Mouse (Mus musculus) embryonic facial prominence, embryonic 15.5 days (tissue): Measurements from ENCODE around the gene Metap1d. TPM values are rescaled to one million over a fixed set of nuclear protein-coding genes. Genes with fewer than 3 reads are reported as not detected.

Source experiments
- ATAC-seq: fragments of 200-750 bp; cut with Nextera tagmentation; 2 replicates; pipeline ENCODE4 v1.8.0; 2017; ENCODE audit warnings: low read depth, moderate TSS enrichment; ENCODE audit not compliant: insufficient number of reproducible peaks, low FRiP score, low TSS enrichment
- H3K27ac ChIP-seq: fragments of 300-500 bp; sonication (generic); replicated peaks from 2 replicates; pipeline ENCODE4 v1.5.1; 2015; ENCODE audit warnings: mild to moderate bottlenecking, inconsistent platforms
- H3K27me3 ChIP-seq: fragments of 300-500 bp; sonication (generic); 2 replicates; pipeline ENCODE4 v1.6.1; 2015; ENCODE audit warnings: inconsistent platforms
- H3K36me3 ChIP-seq: fragments of 300-500 bp; sonication (generic); 2 replicates; pipeline ENCODE4 v1.6.1; 2015; ENCODE audit warnings: mild to moderate bottlenecking, inconsistent platforms
- H3K4me1 ChIP-seq: fragments of 300-500 bp; sonication (generic); 2 replicates; pipeline ENCODE4 v1.6.1; 2015; ENCODE audit warnings: inconsistent platforms
- H3K4me2 ChIP-seq: fragments of 300-500 bp; sonication (generic); replicated peaks from 2 replicates; pipeline ENCODE4 v1.6.1; 2015; ENCODE audit warnings: mild to moderate bottlenecking, inconsistent platforms
- H3K4me3 ChIP-seq: fragments of 300-500 bp; sonication (generic); replicated peaks from 2 replicates; pipeline ENCODE4 v1.5.1; 2015; ENCODE audit warnings: mild to moderate bottlenecking, inconsistent platforms
- H3K9ac ChIP-seq: fragments of 300-500 bp; sonication (generic); 2 replicates; pipeline ENCODE4 v1.6.1; 2015; ENCODE audit warnings: inconsistent platforms
- H3K9me3 ChIP-seq: fragments of 300-500 bp; sonication (generic); replicated peaks from 2 replicates; pipeline ENCODE4 v1.6.1; 2016; ENCODE audit warnings: inconsistent platforms
- WGBS: fragments of 180-500 bp; shearing (Covaris S2); methylation state at CpG from one replicate; pipeline ENCODE4 v1.1.7; 2015; 5-methylcytosine and 5-hydroxymethylcytosine counted together
- polyA plus RNA-seq: library from polyadenylated mRNA; unstranded; fragments of >200 nt; fragmentation: Nextera tagmentation; extraction: Ambion mirVana; gene quantifications from 2 replicates; pipeline ENCODE4 v1.2.1, GENCODE M21; 2015

The Metap1d gene
- polyA plus RNA-seq, 1 experiment from 2014 or later: 44.8 TPM

DNA sequence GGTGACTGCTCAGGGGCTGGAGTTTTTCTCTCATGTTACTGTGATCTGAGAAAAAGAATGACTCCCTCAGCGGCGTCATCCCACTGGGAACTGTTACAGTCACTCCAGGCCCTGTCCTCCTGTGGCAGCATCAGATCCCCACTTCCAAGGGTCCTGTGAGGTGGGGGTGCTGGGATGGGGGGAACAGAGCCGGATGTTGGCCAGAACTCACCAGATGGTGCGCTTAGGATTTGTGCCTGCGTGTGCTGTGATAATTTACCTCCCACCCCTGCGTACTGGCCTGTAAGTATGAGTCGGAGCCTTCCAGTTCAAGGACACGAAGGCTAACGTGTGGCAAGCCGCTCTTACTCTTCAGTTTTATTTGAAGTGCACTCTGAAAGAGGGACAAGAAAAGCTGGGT, 22.2 kb downstream of the Metap1d start:
- ATAC-seq: no peak
- WGBS: 43% methylated on average over 10 of the region's 10 CpGs
- peak overlapping the region; percentile 58 for H3K27ac ChIP-seq
- H3K4me2 ChIP-seq: no peak overlapping the region
- H3K4me3 ChIP-seq: no peak overlapping the region
- no peaks in the 10 kb centered on the region for H3K9me3 ChIP-seq
- peaks cover 26% of the 10 kb centered on the region for H3K4me1 ChIP-seq
- no peak overlapping the region for H3K9ac ChIP-seq
- H3K36me3 ChIP-seq: no peaks in the 10 kb centered on the region
- H3K27me3 ChIP-seq: no peaks in the 10 kb centered on the region

DNA sequence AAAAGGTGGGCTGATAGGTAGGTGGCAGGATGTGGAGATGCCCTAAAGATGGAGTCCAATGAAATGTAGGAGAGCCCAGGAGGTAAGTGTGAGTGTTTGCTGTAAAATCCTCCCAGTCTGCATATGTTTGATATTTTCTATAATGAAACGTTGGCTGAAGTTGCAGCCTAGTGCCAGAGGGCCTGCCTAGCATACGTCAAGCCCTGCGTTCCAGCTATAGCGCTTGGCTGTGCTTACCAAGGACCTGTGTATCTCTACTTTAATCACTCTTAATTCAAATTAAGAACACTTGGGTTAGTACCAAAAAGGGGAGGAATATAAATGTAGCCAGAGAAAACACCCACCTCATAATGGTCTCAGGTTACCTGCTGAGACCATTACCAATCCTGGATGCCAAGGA, 22.7 kb downstream of the Metap1d start:
- Histone ChIP-seq H3K9me3 (no peaks in the 10 kb centered on the region), H3K9ac (no peak overlapping the region), H3K36me3 (no peaks in the 10 kb centered on the region), H3K4me1 (peaks cover 26% of the 10 kb centered on the region), H3K4me2 (no peak overlapping the region), H3K4me3 (no peak overlapping the region), H3K27ac (peak overlapping the region; percentile 58), H3K27me3 (no peaks in the 10 kb centered on the region)
- no peak; the same call in 1 of the 2 replicates for ATAC-seq
- WGBS: 39% methylated on average over 4 of the region's 4 CpGs

GRCm38 (mm10) chr2:71477787-71478186, 24.7 kb downstream of the Metap1d start:
- Histone ChIP-seq H3K27me3 (no peaks in the 10 kb centered on the region), H3K4me2 (no peak overlapping the region), H3K4me1 (peaks cover 36% of the 10 kb centered on the region), H3K9me3 (no peaks in the 10 kb centered on the region), H3K9ac (no peak overlapping the region), H3K27ac (no peak overlapping the region), H3K4me3 (no peak overlapping the region), H3K36me3 (no peaks in the 10 kb centered on the region)
- no peak for ATAC-seq

DNA sequence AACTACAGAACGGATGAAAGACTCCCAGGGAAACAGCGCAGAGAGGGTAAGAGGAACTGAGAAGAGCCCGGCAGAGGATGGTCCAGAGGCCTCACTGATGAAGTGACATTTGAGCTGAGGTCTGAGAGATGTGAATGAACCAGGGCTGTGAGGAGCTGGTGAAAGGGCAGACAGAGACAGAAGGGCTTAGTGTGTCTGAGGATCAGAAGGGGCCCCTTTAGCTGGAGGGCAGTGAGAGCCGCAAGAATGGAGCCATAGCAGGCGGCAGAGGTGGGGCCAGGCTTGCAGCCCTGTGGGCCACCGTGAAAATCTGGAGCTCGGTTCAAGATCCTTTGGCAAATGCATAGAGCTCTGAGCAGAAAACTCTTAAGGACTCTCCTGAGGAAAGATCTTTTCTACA, 26.8 kb downstream of the Metap1d start:
- Histone ChIP-seq H3K9me3 (no peaks in the 10 kb centered on the region), H3K27ac (no peak overlapping the region), H3K4me1 (peaks cover 33% of the 10 kb centered on the region), H3K4me2 (no peak overlapping the region), H3K9ac (no peak overlapping the region), H3K36me3 (no peaks in the 10 kb centered on the region), H3K27me3 (no peaks in the 10 kb centered on the region), H3K4me3 (no peak overlapping the region)
- no peak for ATAC-seq
- WGBS: 13% methylated on average over 7 of the region's 7 CpGs

DNA sequence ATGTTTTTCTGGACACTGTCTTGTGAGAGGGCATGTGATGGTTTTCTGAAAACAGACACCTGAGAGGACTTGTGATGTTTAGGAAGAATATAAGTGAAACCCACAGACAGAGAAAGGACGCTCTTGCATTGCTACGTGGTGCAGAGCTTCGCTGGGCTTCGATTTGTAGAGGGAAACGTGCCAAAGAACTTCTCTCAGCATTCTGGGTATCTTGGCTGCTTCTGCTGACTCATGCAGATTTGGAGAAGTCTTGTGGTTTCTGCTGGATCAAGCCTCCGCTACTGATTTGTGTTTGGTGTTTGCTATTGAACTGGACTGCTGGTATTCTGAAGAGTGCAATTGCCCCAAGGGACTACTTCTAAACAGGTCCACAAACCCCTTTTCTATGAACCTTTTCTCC, 28.7 kb downstream of the Metap1d start:
- Histone ChIP-seq H3K4me1 (peaks cover 26% of the 10 kb centered on the region), H3K4me3 (no peak overlapping the region), H3K27me3 (no peaks in the 10 kb centered on the region), H3K36me3 (no peaks in the 10 kb centered on the region), H3K9ac (no peak overlapping the region), H3K4me2 (no peak overlapping the region), H3K9me3 (no peaks in the 10 kb centered on the region), H3K27ac (no peak overlapping the region)
- 56% methylated on average over 6 of the region's 6 CpGs for WGBS
- no peak for ATAC-seq

- Histone ChIP-seq H3K4me2 (no peak overlapping the region), H3K9ac (no peak overlapping the region), H3K9me3 (no peaks in the 10 kb centered on the region), H3K27me3 (no peaks in the 10 kb centered on the region), H3K36me3 (no peaks in the 10 kb centered on the region), H3K4me1 (peaks cover 26% of the 10 kb centered on the region), H3K4me3 (no peak overlapping the region), H3K27ac (0 out of 2 replicates have a peak overlapping the region, but pooled peaks have one; percentile 18)
- 43% methylated on average over 10 of the region's 10 CpGs for WGBS
- no peak for ATAC-seq
These were observed 30.1 kb downstream of the Metap1d start for GRCm38 (mm10) chr2:71483046-71483716.

DNA sequence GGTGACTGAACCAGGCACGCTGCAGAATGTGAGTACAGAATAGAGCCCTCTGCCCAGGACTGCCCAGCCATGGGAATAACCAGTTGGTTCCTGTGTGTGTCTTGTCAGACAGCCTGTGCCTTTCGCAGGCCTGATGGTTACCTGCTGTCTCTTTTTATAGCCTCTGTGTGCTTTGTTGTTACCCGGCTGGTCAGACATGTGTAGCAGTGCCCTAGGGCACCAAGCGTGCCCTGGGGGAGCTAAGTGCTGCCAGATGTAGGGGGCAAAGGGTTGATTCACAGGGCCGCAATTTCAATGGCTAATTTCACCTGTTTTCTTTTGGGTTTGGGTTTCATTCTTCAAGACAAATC, 30.6 kb downstream of the Metap1d start:
- no peaks in the 10 kb centered on the region for H3K9me3 ChIP-seq
- no peaks in the 10 kb centered on the region for H3K36me3 ChIP-seq
- H3K4me2 ChIP-seq: no peak overlapping the region
- H3K27me3 ChIP-seq: no peaks in the 10 kb centered on the region
- WGBS: 31% methylated on average over 5 of the region's 5 CpGs
- H3K27ac ChIP-seq: 0 out of 2 replicates have a peak overlapping the region, but pooled peaks have one; percentile 18
- H3K9ac ChIP-seq: no peak overlapping the region
- no peak for ATAC-seq
- no peak overlapping the region for H3K4me3 ChIP-seq
- H3K4me1 ChIP-seq: peaks cover 26% of the 10 kb centered on the region

GRCm38 (mm10) chr2:71491295-71491694, 38.2 kb downstream of the Metap1d start:
- Histone ChIP-seq H3K36me3 (no peaks in the 10 kb centered on the region), H3K4me1 (no peaks in the 10 kb centered on the region), H3K4me2 (no peak overlapping the region), H3K27ac (no peak overlapping the region), H3K4me3 (no peak overlapping the region), H3K9me3 (no peaks in the 10 kb centered on the region), H3K27me3 (no peaks in the 10 kb centered on the region), H3K9ac (no peak overlapping the region)
- ATAC-seq: no peak

DNA sequence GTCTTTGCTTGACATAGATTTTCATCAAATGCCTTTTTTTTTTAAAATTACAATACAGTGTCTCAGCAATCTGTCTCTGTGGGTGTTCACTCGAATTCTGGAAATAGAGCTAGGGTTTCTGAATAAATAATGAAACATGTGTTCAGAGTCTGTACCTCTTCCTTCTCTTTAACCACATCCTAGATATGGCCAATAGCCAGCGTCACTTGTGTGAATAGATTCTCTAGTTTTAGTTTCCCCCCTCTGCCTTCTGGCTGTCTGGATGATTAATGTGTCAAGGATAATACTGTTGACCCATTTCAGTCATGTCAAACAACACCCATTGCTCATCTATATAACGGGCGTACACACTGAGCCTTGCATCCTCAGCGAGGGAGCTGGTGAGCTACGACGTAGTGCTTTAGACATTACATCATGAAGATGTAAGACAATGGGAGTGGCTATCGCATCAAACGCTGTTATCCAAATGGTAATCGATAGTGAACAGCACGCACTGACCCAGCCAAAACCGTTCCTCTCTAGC, 40.1 kb downstream of the Metap1d start:
- H3K4me1 ChIP-seq: no peaks in the 10 kb centered on the region
- H3K27me3 ChIP-seq: no peaks in the 10 kb centered on the region
- no peak overlapping the region for H3K9ac ChIP-seq
- no peak overlapping the region for H3K4me3 ChIP-seq
- ATAC-seq: no peak
- H3K27ac ChIP-seq: no peak overlapping the region
- H3K4me2 ChIP-seq: no peak overlapping the region
- H3K9me3 ChIP-seq: no peaks in the 10 kb centered on the region
- H3K36me3 ChIP-seq: no peaks in the 10 kb centered on the region
- WGBS: 59% methylated on average over 12 of the region's 12 CpGs

DNA sequence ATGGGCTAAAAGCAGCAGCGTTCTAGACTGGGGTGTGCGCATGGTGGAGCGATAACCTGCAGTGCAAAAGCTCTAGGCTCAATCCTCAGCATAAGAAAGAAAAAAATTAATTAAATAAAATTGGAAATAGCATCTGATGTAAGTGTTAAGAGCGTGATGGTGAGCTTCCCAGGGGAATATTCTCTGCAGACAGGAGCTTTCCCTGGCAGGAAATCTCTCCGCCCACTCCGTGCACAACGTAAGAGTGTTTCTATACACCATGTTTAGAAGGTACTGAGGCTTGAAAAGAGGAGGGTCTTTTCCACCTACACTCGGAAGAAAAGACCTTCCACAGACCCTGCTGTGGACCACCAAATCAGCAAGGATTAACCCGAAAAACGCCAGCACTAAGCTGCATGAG, 41.4 kb downstream of the Metap1d start:
- H3K9ac ChIP-seq: no peak overlapping the region
- H3K36me3 ChIP-seq: no peaks in the 10 kb centered on the region
- no peak for ATAC-seq
- H3K4me1 ChIP-seq: peaks cover 9% of the 10 kb centered on the region; the same call in 1 of the 2 replicates
- no peaks in the 10 kb centered on the region for H3K9me3 ChIP-seq
- no peak overlapping the region for H3K27ac ChIP-seq
- no peaks in the 10 kb centered on the region for H3K27me3 ChIP-seq
- H3K4me3 ChIP-seq: no peak overlapping the region
- H3K4me2 ChIP-seq: no peak overlapping the region
- WGBS: 63% methylated on average over 10 of the region's 10 CpGs

- Histone ChIP-seq H3K4me3 (no peak overlapping the region), H3K9me3 (no peaks in the 10 kb centered on the region), H3K9ac (no peak overlapping the region), H3K4me1 (peaks cover 9% of the 10 kb centered on the region; the same call in 1 of the 2 replicates), H3K27ac (no peak overlapping the region), H3K27me3 (no peaks in the 10 kb centered on the region), H3K36me3 (no peaks in the 10 kb centered on the region), H3K4me2 (no peak overlapping the region)
- WGBS: 26% methylated on average over 4 of the region's 4 CpGs
- no peak for ATAC-seq
These were observed 41.9 kb downstream of the Metap1d start for GRCm38 (mm10) chr2:71494971-71495370.

- no peaks in the 10 kb centered on the region for H3K27me3 ChIP-seq
- H3K4me1 ChIP-seq: peaks cover 9% of the 10 kb centered on the region; the same call in 1 of the 2 replicates
- no peak overlapping the region for H3K4me2 ChIP-seq
- no peak for ATAC-seq
- no peak overlapping the region for H3K9ac ChIP-seq
- 28% methylated on average over 5 of the region's 5 CpGs for WGBS
- H3K27ac ChIP-seq: no peak overlapping the region
- no peaks in the 10 kb centered on the region for H3K9me3 ChIP-seq
- no peaks in the 10 kb centered on the region for H3K36me3 ChIP-seq
- no peak overlapping the region for H3K4me3 ChIP-seq
These were observed 44.1 kb downstream of the Metap1d start for GRCm38 (mm10) chr2:71497175-71497574.
